ENCODE assay signal across 8 mouse cellular contexts in the genomic region with DNA sequence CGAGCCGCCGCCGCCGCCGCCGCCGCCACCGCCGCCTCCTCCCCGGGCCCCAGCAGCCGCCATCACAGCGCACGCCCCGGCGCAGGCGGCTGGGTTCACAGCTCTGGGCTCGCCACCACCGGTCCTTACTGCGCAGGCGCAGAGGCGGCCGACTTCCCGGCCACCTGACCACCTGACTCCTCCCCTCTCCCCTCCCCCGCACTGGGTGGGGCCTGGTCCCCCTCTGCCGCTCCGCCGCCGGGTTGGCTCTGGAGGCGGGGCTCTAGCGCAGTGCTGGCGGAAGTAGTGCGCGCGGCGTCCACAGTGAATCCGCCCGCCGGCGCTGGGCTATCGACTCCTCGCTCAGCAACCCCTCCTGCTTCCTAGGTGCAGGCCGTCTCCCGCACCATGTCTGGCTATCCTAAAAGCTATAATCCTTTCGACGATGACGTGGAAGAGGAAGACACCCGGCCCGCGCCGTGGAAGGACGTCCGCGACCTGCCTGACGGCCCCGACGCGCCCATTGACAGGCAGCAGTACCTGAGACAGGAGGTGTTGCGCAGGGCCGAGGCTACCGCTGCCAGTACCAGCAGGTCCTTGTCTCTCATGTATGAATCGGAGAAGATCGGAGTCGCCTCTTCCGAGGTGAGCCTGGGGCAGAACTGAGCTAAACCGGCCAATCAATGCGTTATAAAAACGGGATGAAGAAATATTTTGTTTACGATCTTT. TPM values are rescaled to one million over a fixed set of nuclear protein-coding genes. Genes with fewer than 3 reads are reported as not detected.
DNase-seq lines count a peak whose midpoint lies in the region; ATAC-seq lines count a peak whose summit lies in the region.

A gene (plus strand): TSS at position 251 of the 708 bp plus-strand sequence.
A gene (minus strand): TSS at position 579 of the 708 bp plus-strand sequence.

- peak; percentile 99 for DNase-seq in adipocyte (ENCODE audit: low spot score)
- DNase-seq in embryo, embryonic 10 days (ENCODE audit: low spot score): peak; percentile 98
- DNase-seq in gastrocnemius, postnatal 10 days: peak; percentile 100
- peak; percentile 100 for DNase-seq in induced T-regulatory cell, adult 2 months (ENCODE audit: low read depth)
- peak; percentile 97 to 99 for DNase-seq in left cerebral cortex, adult 9 months (ENCODE audit: low spot score in 2 of 2)
- peak; percentile 100 for DNase-seq in right cerebral cortex, postnatal 14 days
- DNase-seq in urinary bladder, postnatal 36 days (ENCODE audit: low spot score in 2 of 2): peak; percentile 100

- ATAC-seq in megakaryocyte progenitor cell, adult 5-6 weeks (replicated peaks; ENCODE audit: poor library complexity): peak; percentile 97

RNA-seq across cellular contexts. Expression of the first gene that starts in this region (rescaled TPM):
- 10 to 100 TPM; 12.0 to 14.3 TPM for total RNA-seq in gastrocnemius, postnatal 10 days (2021)
- total RNA-seq in megakaryocyte progenitor cell, adult 5-6 weeks (2015): 16.5 and 18.5 TPM in 2 replicates
- total RNA-seq in megakaryocyte progenitor cell, adult 5-6 weeks (2017): 17.9 and 18.0 TPM in 2 replicates

RNA-seq across cellular contexts. Expression of the second gene that starts in this region (rescaled TPM):
- total RNA-seq in gastrocnemius, postnatal 10 days (2021): 10 to 100 TPM; 19.5 to 23.9 TPM
- total RNA-seq in megakaryocyte progenitor cell, adult 5-6 weeks (2015): 55.4 and 58.1 TPM in 2 replicates
- 28.1 and 39.4 TPM in 2 replicates for total RNA-seq in megakaryocyte progenitor cell, adult 5-6 weeks (2017)

Comparison
In these comparisons a context has a peak if more than half of its experiments do, and no peak if none do; other contexts are left out.
1. Peak in every context shown above with its lines: DNase-seq and ATAC-seq.